Mouse (Mus musculus): ENCODE measurements around the gene Zdhhc14.

DNA sequence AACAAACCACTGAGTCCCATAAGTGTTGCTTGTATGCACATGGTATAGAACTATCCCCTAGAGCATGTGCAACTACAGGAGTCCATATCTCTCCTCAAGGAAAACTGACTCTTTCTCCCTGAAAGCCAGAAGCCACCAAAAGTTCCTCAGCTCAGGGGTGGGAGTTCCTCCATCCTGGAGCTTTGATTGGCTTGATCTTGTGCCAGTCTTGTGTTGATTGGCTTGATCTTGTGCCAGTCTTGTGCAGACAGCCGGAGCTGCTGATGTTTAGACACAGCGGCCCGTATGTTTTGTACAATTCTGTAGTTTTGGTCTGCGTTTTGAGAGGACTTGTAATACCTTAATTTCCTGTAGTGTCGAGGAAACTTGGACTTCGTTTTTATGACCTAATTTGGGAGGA, 70.8 kb downstream of the Zdhhc14 start:
- TF ChIP-seq CTCF (IDR thresholded peaks at IDR 0.05; ENCODE audit: low read depth) (no peak), EP300 (IDR thresholded peaks at IDR 0.05; ENCODE audit: low read depth) (no peak)
